Mouse (Mus musculus) forebrain, embryonic 10.5 days (tissue): ENCODE data around the gene Slc39a11. TPM values are rescaled to one million over a fixed set of nuclear protein-coding genes. Genes with fewer than 3 reads are reported as not detected.

Source experiments
- DNase-seq: peaks from one replicate; pipeline ENCODE4 v3.0.0-alpha.2; 2017; ENCODE audit warnings: low spot score; ENCODE audit errors: extremely low spot score
- H3K27ac ChIP-seq: fragments of 300-500 bp; sonication (generic); 2 replicates; pipeline ENCODE4 v1.5.1; 2016; ENCODE audit warnings: mild to moderate bottlenecking
- H3K27me3 ChIP-seq: fragments of 300-500 bp; sonication (generic); 2 replicates; pipeline ENCODE4 v1.6.1; 2016; ENCODE audit warnings: mild to moderate bottlenecking; ENCODE audit not compliant: poor library complexity, severe bottlenecking
- H3K36me3 ChIP-seq: fragments of 300-500 bp; sonication (generic); replicated peaks from 2 replicates; pipeline ENCODE4 v1.6.1; 2016; ENCODE audit warnings: mild to moderate bottlenecking, moderate library complexity
- H3K4me1 ChIP-seq: fragments of 300-500 bp; sonication (generic); 2 replicates; pipeline ENCODE4 v1.6.1; 2016
- H3K4me3 ChIP-seq: fragments of 300-500 bp; sonication (generic); 2 replicates; pipeline ENCODE4 v1.5.1; 2016; ENCODE audit warnings: mild to moderate bottlenecking, moderate library complexity
- H3K9me3 ChIP-seq: fragments of 300-500 bp; sonication (generic); 2 replicates; pipeline ENCODE4 v1.6.1; 2016; ENCODE audit warnings: mild to moderate bottlenecking, moderate library complexity
- WGBS: fragments of 180-500 bp; shearing (Covaris S2); methylation state at CpG from one replicate; pipeline ENCODE4 v1.1.7; 2016; 5-methylcytosine and 5-hydroxymethylcytosine counted together
- polyA plus RNA-seq: library from polyadenylated mRNA; unstranded; fragments of >200 nt; fragmentation: Nextera tagmentation; extraction: Ambion mirVana; gene quantifications from 2 replicates; pipeline ENCODE4 v1.2.1, GENCODE M21; 2016

Slc39a11 gene
- polyA plus RNA-seq, 1 experiment from 2014 or later = 18.4 TPM

- H3K4me3 ChIP-seq = peak overlapping the region; percentile 90
- peak overlapping the region; percentile 95 for H3K27ac ChIP-seq
- peaks cover 56% of the 10 kb centered on the region for H3K4me1 ChIP-seq
- H3K9me3 ChIP-seq = no peaks in the 10 kb centered on the region
- 3% methylated on average over 38 of the region's 38 CpGs for WGBS
- DNase-seq = peak; percentile 66
- H3K36me3 ChIP-seq = peaks cover 10% of the 10 kb centered on the region
- no peaks in the 10 kb centered on the region for H3K27me3 ChIP-seq
Observed at GRCm38 (mm10) chr11:113682897-113683626, 33.2 kb upstream of the Slc39a11 start.

DNA sequence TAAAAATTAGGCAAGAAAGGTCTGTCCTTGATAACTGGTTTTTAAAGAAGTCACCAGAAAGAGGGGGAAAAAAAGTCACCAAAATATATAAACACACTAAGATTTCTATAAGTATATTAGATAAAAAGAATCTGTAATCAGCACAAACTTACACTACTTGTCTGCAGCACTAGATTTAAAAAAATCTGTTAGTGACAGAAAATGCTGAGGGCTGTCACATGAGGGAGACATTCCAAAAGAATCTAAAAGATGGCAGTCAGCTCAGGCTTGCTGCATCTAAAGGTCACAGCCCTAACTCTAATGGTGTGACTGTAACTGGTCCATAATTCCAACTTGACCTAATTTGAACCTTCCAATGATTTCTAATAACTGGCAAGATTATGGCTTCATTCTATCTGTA is 32.1 kb upstream of the Slc39a11 start:
- no peak overlapping the region for H3K27ac ChIP-seq
- peaks cover 53% of the 10 kb centered on the region for H3K4me1 ChIP-seq
- H3K9me3 ChIP-seq = no peaks in the 10 kb centered on the region
- H3K4me3 ChIP-seq = peak overlapping the region; percentile 90; the same call in 1 of the 2 replicates
- H3K27me3 ChIP-seq = no peaks in the 10 kb centered on the region
- DNase-seq = no peak
- peaks cover 10% of the 10 kb centered on the region for H3K36me3 ChIP-seq

- Histone ChIP-seq H3K4me1 (peaks cover 44% of the 10 kb centered on the region), H3K4me3 (no peak overlapping the region; the same call in 1 of the 2 replicates), H3K27me3 (no peaks in the 10 kb centered on the region), H3K27ac (no peak overlapping the region), H3K36me3 (peaks cover 18% of the 10 kb centered on the region), H3K9me3 (no peaks in the 10 kb centered on the region)
- DNase-seq = no peak
- 86% methylated on average over 2 of the region's 2 CpGs for WGBS
Observed at GRCm38 (mm10) chr11:113680954-113681353, 31.1 kb upstream of the Slc39a11 start.

GRCm38 (mm10) chr11:113678373-113678772 is 28.5 kb upstream of the Slc39a11 start:
- WGBS = 93% methylated on average over 8 of the region's 8 CpGs
- Histone ChIP-seq H3K4me3 (no peak overlapping the region), H3K4me1 (peaks cover 28% of the 10 kb centered on the region)

GRCm38 (mm10) chr11:113677378-113677777 is 27.5 kb upstream of the Slc39a11 start:
- peaks cover 53% of the 10 kb centered on the region for H3K36me3 ChIP-seq

More at GRCm38 (mm10) chr11:113678373-113678772, 28.5 kb upstream of the Slc39a11 start:
- Histone ChIP-seq H3K36me3 (peaks cover 44% of the 10 kb centered on the region), H3K9me3 (no peaks in the 10 kb centered on the region), H3K27ac (no peak overlapping the region), H3K27me3 (no peaks in the 10 kb centered on the region)
- no peak for DNase-seq

GRCm38 (mm10) chr11:113676847-113677246 is 27.0 kb upstream of the Slc39a11 start:
- H3K36me3 ChIP-seq = peaks cover 59% of the 10 kb centered on the region
- H3K4me1 ChIP-seq = peaks cover 15% of the 10 kb centered on the region
- no peak overlapping the region for H3K4me3 ChIP-seq
- DNase-seq = no peak
- no peaks in the 10 kb centered on the region for H3K27me3 ChIP-seq
- H3K27ac ChIP-seq = no peak overlapping the region
- H3K9me3 ChIP-seq = no peaks in the 10 kb centered on the region
- 87% methylated on average over 2 of the region's 2 CpGs for WGBS

More at GRCm38 (mm10) chr11:113677378-113677777, 27.5 kb upstream of the Slc39a11 start:
- Histone ChIP-seq H3K27ac (no peak overlapping the region), H3K4me1 (peaks cover 20% of the 10 kb centered on the region), H3K4me3 (no peak overlapping the region), H3K27me3 (no peaks in the 10 kb centered on the region), H3K9me3 (no peaks in the 10 kb centered on the region)
- whole genome bisulfite sequencing = 94% methylated on average over 2 of the region's 2 CpGs
- no peak for DNase-seq

GRCm38 (mm10) chr11:113674595-113674994 is 24.7 kb upstream of the Slc39a11 start:
- H3K36me3 ChIP-seq = peaks cover 79% of the 10 kb centered on the region
- no peak for DNase-seq
- WGBS = 90% methylated on average over 5 of the region's 5 CpGs

DNA sequence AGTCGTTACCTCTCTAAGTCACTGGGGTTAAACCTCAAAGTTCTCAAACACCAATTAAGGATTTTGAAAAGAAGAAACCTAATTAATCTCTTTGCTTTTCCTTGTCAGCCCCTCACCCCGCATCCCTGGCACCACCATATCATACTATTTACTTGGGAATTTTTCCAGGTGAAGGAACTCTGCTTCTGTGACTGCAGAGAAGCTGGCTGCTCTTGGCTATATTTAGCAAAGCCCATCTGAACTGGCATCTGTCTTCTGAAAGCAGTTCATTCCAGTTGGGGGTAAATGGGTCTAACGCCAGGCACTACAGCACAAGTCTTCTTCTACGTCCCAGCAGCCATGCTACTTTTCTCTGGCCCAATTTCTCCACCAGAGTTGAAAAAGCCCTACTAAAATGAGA is 23.7 kb upstream of the Slc39a11 start:
- DNase-seq = no peak
- no peaks in the 10 kb centered on the region for H3K9me3 ChIP-seq
- WGBS = 96% methylated on average over 4 of the region's 4 CpGs
- no peak overlapping the region for H3K4me3 ChIP-seq
- H3K4me1 ChIP-seq = peaks cover 4% of the 10 kb centered on the region; the same call in 1 of the 2 replicates
- no peak overlapping the region for H3K27ac ChIP-seq
- no peaks in the 10 kb centered on the region for H3K27me3 ChIP-seq
- H3K36me3 ChIP-seq = peaks cover 89% of the 10 kb centered on the region

More at GRCm38 (mm10) chr11:113674595-113674994, 24.7 kb upstream of the Slc39a11 start:
- H3K4me1 ChIP-seq = peaks cover 4% of the 10 kb centered on the region; the same call in 1 of the 2 replicates
- no peaks in the 10 kb centered on the region for H3K9me3 ChIP-seq
- H3K27me3 ChIP-seq = no peaks in the 10 kb centered on the region
- no peak overlapping the region for H3K27ac ChIP-seq
- H3K4me3 ChIP-seq = no peak overlapping the region

DNA sequence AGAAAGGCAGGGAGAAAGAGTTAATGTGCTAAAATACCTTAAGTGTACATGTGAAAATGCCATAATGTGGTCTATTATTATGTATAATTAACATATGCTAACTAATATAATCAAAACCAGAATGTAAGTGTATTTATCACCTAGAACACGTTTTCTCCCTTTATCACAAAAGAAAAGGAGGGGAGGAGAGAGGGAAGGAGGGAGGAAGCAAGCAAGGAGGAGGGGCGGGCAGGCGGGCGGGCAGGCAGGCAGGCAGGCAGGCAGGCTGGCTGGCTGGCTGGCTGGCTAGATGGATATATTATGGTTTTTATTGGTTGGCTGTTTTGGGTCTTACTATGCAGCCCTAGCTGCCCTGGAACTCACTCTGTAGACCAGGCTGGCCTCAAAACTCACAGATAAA is 19.8 kb upstream of the Slc39a11 start:
- Histone ChIP-seq H3K27ac (no peak overlapping the region), H3K27me3 (no peaks in the 10 kb centered on the region), H3K4me3 (no peak overlapping the region), H3K9me3 (no peaks in the 10 kb centered on the region), H3K36me3 (peaks cover 89% of the 10 kb centered on the region), H3K4me1 (no peaks in the 10 kb centered on the region)
- DNase-seq = no peak
- 71% methylated on average over 2 of the region's 4 CpGs for WGBS

- H3K27ac ChIP-seq = no peak overlapping the region
- no peaks in the 10 kb centered on the region for H3K9me3 ChIP-seq
- WGBS = 91% methylated on average over 5 of the region's 5 CpGs
- no peaks in the 10 kb centered on the region for H3K27me3 ChIP-seq
- no peak overlapping the region for H3K4me3 ChIP-seq
- no peaks in the 10 kb centered on the region for H3K4me1 ChIP-seq
- peaks cover 89% of the 10 kb centered on the region for H3K36me3 ChIP-seq
- no peak for DNase-seq
Observed at GRCm38 (mm10) chr11:113668857-113669256, 19.0 kb upstream of the Slc39a11 start.

DNA sequence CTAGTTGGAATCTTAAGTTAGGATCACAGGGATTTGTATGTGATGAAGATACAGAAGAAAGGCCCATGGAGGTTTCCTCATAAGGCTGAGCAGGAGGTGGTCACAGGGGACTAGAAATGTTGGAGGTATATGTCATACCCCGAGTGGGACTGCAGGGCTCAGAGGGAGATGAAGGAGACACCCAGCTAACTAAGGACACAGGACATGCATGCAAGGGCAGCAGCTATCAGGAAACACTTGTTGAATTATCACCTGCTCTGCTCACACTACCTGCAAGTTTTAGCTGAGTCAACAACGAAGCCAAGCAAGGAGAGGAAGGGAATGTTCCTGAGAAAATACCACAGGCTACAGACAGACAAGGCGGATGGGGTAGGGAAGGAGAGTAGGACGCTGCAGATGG is 17.8 kb upstream of the Slc39a11 start:
- 87% methylated on average over 4 of the region's 4 CpGs for WGBS
- Histone ChIP-seq H3K9me3 (no peaks in the 10 kb centered on the region), H3K36me3 (peaks cover 89% of the 10 kb centered on the region), H3K4me1 (no peaks in the 10 kb centered on the region), H3K27me3 (no peaks in the 10 kb centered on the region), H3K4me3 (no peak overlapping the region), H3K27ac (no peak overlapping the region)
- DNase-seq = no peak

DNA sequence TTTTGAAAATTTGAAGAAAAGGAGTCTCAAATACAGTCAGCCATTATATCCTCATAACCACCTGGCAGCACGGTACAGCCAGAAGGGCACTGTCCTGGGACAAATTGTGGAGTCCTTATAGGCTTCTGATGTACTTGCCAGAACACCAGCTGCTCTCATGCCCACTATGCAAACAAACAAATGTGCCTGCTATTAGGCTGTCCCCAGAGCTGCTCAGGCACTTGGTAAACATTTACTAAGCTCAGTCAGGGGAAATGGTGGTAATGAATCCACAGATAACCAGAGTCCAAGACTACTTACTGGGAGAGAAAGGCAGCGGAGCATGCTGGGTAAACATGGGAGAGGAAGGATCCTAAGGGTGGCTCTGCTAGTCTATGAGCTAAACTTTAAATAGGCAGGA is 17.2 kb upstream of the Slc39a11 start:
- no peaks in the 10 kb centered on the region for H3K9me3 ChIP-seq
- DNase-seq = no peak
- WGBS = 91% methylated on average over 2 of the region's 2 CpGs
- no peaks in the 10 kb centered on the region for H3K27me3 ChIP-seq
- no peak overlapping the region for H3K4me3 ChIP-seq
- peaks cover 89% of the 10 kb centered on the region for H3K36me3 ChIP-seq
- H3K4me1 ChIP-seq = no peaks in the 10 kb centered on the region
- H3K27ac ChIP-seq = no peak overlapping the region

GRCm38 (mm10) chr11:113666648-113667047 is 16.8 kb upstream of the Slc39a11 start:
- no peaks in the 10 kb centered on the region for H3K27me3 ChIP-seq
- no peaks in the 10 kb centered on the region for H3K4me1 ChIP-seq
- H3K9me3 ChIP-seq = no peaks in the 10 kb centered on the region
- 65% methylated on average over 10 of the region's 10 CpGs for WGBS
- H3K36me3 ChIP-seq = peaks cover 89% of the 10 kb centered on the region
- H3K27ac ChIP-seq = no peak overlapping the region
- DNase-seq = no peak
- H3K4me3 ChIP-seq = no peak overlapping the region
